Mouse (Mus musculus) T-cell, adult 66 days (primary cell): ENCODE results near the gene Trim59. TPM values are rescaled to one million over a fixed set of nuclear protein-coding genes. Genes with fewer than 3 reads are reported as not detected.

Source experiments
- total RNA-seq, 2 experiments: library from RNA; stranded (reverse); gene quantifications; 3 replicates in 1 of 2; 4 replicates in 1 of 2; pipeline ENCODE4 v1.2.4; 2023

Gene Trim59
- total RNA-seq: 10 to 100 TPM; 49.5 to 50.7 TPM

DNA sequence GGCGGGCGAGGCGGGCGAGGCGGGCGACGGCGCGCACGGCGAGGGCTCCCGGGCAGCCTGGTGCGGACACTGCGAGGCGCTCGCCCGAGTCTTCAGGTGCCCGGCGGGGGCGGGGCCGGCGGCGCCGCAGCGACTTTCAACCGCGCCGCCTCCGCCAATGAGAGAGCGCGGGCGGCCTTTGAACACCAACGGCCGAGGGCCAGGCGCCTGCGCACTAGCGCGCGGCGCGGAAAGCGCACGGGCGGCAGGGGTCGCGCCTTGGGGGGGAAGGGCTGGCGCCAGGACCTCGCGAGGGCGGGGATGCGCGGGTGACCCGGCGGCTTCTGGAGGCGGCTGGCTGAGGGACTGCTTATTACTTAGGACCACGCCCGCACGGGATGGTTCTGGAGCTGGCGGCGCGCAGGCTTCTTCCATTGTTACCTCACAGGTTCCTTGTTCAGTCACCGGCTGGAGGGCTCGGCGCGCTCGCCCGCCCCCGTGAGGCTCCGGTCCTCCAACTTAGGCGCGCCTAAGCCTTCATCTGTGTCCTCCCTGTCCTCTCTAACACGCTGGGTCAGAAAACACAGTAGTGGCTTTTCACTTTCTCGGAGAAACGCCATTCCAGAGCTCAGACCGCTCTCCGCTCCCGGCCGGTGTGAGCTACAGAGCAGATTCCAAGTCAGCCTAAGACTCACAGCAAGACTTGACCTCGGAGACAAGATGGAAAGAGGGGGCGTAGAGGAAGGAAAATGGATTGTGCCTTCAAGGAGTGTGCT is at the start of gene Trim59:
Gene Trim59, minus strand, starts transcription at position 111 of the 755 bp plus-strand sequence.

GRCm38 (mm10) chr3:69004437-69005337 is 39.9 kb downstream of the Trim59 start, which contains the start of the genes Ift80 and Smc4:
TSS of gene Ift80 (minus strand) at chr3:69004570.
TSS of gene Smc4 (plus strand) at chr3:69004738.

Other genes starting within 250 kb of the Trim59 start
- 1 to 10 TPM; 2.7 to 2.9 TPM for gene 1110032F04Rik, start 175.2 kb downstream of the Trim59 start, total RNA-seq
- 100 to 1,000 TPM; 105 to 119 TPM for gene Ift80, start 40.2 kb downstream of the Trim59 start, total RNA-seq
- gene Smc4, start 40.0 kb downstream of the Trim59 start, total RNA-seq: 100 to 1,000 TPM; 361 to 421 TPM
- gene Kpna4, start 82.4 kb upstream of the Trim59 start, total RNA-seq: 100 to 1,000 TPM; 133 to 135 TPM
- gene Arl14, start 177.7 kb upstream of the Trim59 start, total RNA-seq: not detected